Mouse (Mus musculus) C2C12 (cell line): ENCODE results near the gene Rcan1.

Source experiments
- CEBPB ChIP-seq: IDR thresholded peaks from one replicate; pipeline ENCODE4 v1.6.1; 2011; ENCODE audit warnings: low read depth, mild to moderate bottlenecking, control low read depth, moderate library complexity
- CTCF ChIP-seq: IDR thresholded peaks from one replicate; pipeline ENCODE4 v1.5.1; 2011; ENCODE audit not compliant: control insufficient read depth, insufficient read depth, insufficient read length
- MAX ChIP-seq: IDR thresholded peaks from one replicate; pipeline ENCODE4 v1.6.1; 2011; ENCODE audit warnings: mild to moderate bottlenecking, control low read depth
- MYOD1 ChIP-seq: IDR thresholded peaks from one replicate; pipeline ENCODE4 v1.6.1; 2011; ENCODE audit warnings: low read depth; ENCODE audit not compliant: control insufficient read depth, insufficient read length
- MYOG ChIP-seq: IDR thresholded peaks from one replicate; pipeline ENCODE4 v1.6.1; 2011; ENCODE audit not compliant: control insufficient read depth, insufficient read length; ENCODE audit errors: extremely low read depth
- USF1 ChIP-seq: IDR thresholded peaks from one replicate; pipeline ENCODE4 v1.6.1; 2011; ENCODE audit warnings: low read depth, mild to moderate bottlenecking, control low read depth, moderate library complexity

DNA sequence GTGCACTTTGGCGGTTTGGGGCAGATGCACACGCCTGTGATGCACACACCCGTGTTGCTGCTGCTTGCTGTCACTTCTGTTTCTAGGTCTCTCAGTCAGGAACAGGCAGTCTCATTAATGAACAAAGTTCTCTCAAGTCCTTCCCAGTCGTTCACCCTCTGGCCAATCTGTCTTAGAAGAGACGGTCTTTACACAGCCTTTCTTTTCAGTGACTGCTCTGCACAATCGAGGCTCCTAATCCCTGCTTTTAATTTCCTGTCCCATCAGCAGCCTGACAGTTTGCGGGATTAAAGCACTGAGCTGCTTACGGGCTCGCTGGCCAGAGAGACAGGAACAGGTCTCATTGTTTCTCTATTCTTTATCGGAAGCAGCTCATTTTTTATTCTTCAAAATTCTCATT, 83.0 kb downstream of the Rcan1 start:
- TF ChIP-seq CTCF (no peak), MYOG (no peak), USF1 (no peak), MYOD1 (no peak), CEBPB (no peak), MAX (no peak)
